Mouse (Mus musculus) pancreas, adult 10 weeks (tissue): ENCODE results near the gene Tma16. TPM values are rescaled to one million over a fixed set of nuclear protein-coding genes. Genes with fewer than 3 reads are reported as not detected.

ENCODE experiments used
- polyA plus RNA-seq: library from polyadenylated mRNA; stranded (reverse); fragments of 350-450 nt; fragmentation: Illumina TruSeq; extraction: RNeasy Lipid Tissue Mini Kit (QIAGEN cat#74804); gene quantifications from one replicate; pipeline ENCODE4 v1.2.3, GENCODE M21; 2015; ENCODE audit warnings: low read depth, low replicate concordance; ENCODE audit not compliant: insufficient read depth

Tma16 gene
- 2.6 TPM for polyA plus RNA-seq

DNA sequence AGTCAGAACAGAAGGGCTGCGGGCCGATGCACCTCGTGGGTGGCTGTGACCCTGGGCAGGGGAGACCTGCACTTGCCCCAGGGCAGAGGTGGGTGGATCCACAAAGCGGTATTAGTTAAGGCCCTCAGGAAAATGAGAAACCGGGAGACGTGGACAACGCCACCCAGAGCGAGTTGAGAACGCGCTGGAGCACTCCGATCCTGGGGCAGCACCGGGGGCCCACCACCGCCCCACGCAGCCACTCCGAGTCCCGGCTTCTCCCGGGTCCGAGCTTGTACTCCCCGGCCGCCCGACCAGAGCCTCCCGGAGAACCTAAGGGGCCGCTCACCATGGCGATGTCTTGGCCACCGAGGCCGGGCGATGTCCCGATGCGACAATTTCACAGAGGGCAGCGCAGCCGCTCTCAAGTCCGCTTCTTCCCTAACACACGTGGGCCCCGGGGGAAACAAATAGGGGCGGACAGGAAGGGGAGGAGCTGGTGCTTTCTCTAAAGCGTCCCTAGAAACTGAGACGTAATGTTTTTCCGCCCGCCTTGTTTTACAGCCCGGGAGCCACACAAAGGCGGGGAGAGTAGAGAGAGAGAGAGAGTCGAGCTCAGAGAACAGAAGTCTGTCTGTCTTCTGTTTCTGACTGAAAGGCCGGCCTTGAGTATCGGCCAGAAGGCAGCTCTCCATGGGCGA, at the start of gene Tma16:
Gene Tma16, minus strand, starts transcription at position 447 of the 680 bp plus-strand sequence.

DNA sequence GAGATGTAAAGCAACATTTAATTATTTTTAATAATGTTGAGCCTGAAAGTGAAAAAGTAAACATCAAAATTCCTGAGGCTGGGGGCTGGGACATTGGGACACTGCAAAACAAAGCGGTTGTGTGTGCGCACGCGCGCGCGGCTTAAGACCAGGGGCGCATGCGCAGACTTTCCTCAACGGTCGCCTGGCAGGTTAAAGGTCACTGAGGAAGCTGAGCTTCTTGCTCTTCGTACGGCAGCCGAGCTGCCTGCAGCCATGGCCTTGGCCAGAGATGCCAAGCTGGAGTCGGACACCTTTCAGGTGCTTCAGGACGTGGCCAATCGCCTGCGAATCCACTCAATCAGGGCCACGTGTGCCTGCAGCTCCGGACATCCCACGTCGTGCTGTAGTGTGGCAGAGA, 25.2 kb upstream of the Tma16 start, which contains the start of gene Tktl2:
Gene Tktl2, plus strand, starts transcription at position 220 of the 400 bp plus-strand sequence.

Other genes with a start within 250 kb of the Tma16 start
- gene Tktl2, start 25.2 kb upstream of the Tma16 start, polyA plus RNA-seq, result not detected
- gene Npy5r, start 201.6 kb upstream of the Tma16 start, polyA plus RNA-seq, result not detected
- 2.8 TPM for gene Npy1r, start 210.7 kb upstream of the Tma16 start, polyA plus RNA-seq